Comparison of ENCODE assay signal across 13 mouse cellular contexts in the genomic region with DNA sequence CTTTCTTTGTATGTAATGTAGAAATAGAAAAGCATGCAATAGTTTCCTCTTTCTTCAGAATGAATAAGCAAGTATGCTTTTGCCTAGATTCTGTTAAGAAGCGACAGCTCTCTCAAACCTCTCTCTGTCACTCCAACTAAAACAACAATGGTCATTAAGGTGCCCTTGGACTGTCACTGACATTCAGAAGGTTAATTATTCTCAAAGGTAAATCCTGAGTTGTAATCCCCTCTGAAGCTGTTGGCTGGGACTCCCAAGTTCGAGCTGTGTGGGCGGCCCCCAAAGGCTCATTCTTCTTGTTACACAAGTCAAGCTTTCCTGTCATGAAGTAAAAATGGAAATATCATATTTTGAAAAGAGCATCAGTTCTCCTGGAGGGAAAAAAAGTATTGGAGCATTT.
"Had no signal": no experiment of that assay in that cellular context is flagged by ENCODE, and none has a peak within 500 bp of the region (broad histone marks: within the 10 kb centered on the region; RNA-seq: fewer than 3 reads in every experiment).

No protein-coding gene starts in this region.

- ATAC-seq: hindbrain, embryonic 16.5 days; inflammation-experienced regulatory T-cells, adult 6 months; lung, postnatal 0 days; midbrain, embryonic 15.5 days had no signal

- H3K4me3 ChIP-seq: midbrain, embryonic 15.5 days; neural tube, embryonic 12.5 days had no signal

- H3K4me2 ChIP-seq: midbrain, embryonic 15.5 days; neural tube, embryonic 12.5 days had no signal

- H3K9ac ChIP-seq: midbrain, embryonic 15.5 days; neural tube, embryonic 12.5 days had no signal

- H3K27ac ChIP-seq: midbrain, embryonic 15.5 days; neural tube, embryonic 12.5 days; stomach, postnatal 0 days had no signal

- H3K27me3 ChIP-seq: midbrain, embryonic 15.5 days; neural tube, embryonic 12.5 days had no signal

- DNase-seq: kidney, adult 8-10 months; kidney, postnatal 25 days; layer of hippocampus, postnatal 36 days; lung, adult 2 months; lung, postnatal 36 days; thymus, adult 2 months; thymus, postnatal 25 days had no signal

- H3K36me3 ChIP-seq: midbrain, embryonic 15.5 days; neural tube, embryonic 12.5 days had no signal

- H3K9me3 ChIP-seq: midbrain, embryonic 15.5 days; neural tube, embryonic 12.5 days had no signal
